Mouse (Mus musculus): ENCODE measurements at regions not wholly inside any gene's neighbourhood (a gene's known extent, or its start where the extent isn't known, plus 50 kb on each side); places are given as distances from the start of the nearest gene placed in this dataset.
"Not testable (repeated sequence)": the region's sequence is repeated elsewhere in the genome, so short reads cannot be mapped to it uniquely, and the experiment has no call there.

- Histone ChIP-seq H3K9me3 (replicated peaks; ENCODE audit: control insufficient read depth, low read length) (no peaks in the 10 kb centered on the region), H3K27me3 (ENCODE audit: control insufficient read depth, insufficient read depth, low read length) (no peaks in the 10 kb centered on the region), H3K27ac (ENCODE audit: low read depth, low read length) (peak overlapping the region; percentile 68; the same call in 1 of the 2 replicates), H3K4me1 (ENCODE audit: control insufficient read depth, insufficient read depth, low read length) (peaks cover 7% of the 10 kb centered on the region; the same call in 1 of the 2 replicates), H3K36me3 (ENCODE audit: control insufficient read depth, insufficient read depth, low read length) (no peaks in the 10 kb centered on the region), H3K4me2 (no peak overlapping the region), H3K4me3 (ENCODE audit: low read depth, low read length) (no peak overlapping the region), H3K9ac (ENCODE audit: low read depth, low read length) (no peak overlapping the region)
- no peak for ATAC-seq (replicated peaks; ENCODE audit: insufficient number of reproducible peaks, low FRiP score, low TSS enrichment)
- 46% methylated on average over 4 of the region's 4 CpGs for WGBS (ENCODE audit: insufficient replicate concordance)
Measured at GRCm38 (mm10) chr2:51767507-51768135, 140.3 kb downstream of the Tas2r134 start.

GRCm38 (mm10) chr2:51768298-51769271 lies 141.3 kb downstream of the Tas2r134 start:
- no peaks in the 10 kb centered on the region for H3K9me3 ChIP-seq (replicated peaks; ENCODE audit: control insufficient read depth, low read length)
- WGBS (ENCODE audit: insufficient replicate concordance), result 65% methylated on average over 12 of the region's 12 CpGs
- ATAC-seq (replicated peaks; ENCODE audit: insufficient number of reproducible peaks, low FRiP score, low TSS enrichment), result no peak

GRCm38 (mm10) chr2:51785169-51785568 lies 149.8 kb downstream of the Rbm43 start:
- no peak for ATAC-seq (replicated peaks; ENCODE audit: insufficient number of reproducible peaks, low FRiP score, low TSS enrichment)
- Histone ChIP-seq H3K27ac (ENCODE audit: low read depth, low read length) (no peak overlapping the region), H3K9me3 (replicated peaks; ENCODE audit: control insufficient read depth, low read length) (no peaks in the 10 kb centered on the region), H3K36me3 (ENCODE audit: control insufficient read depth, insufficient read depth, low read length) (no peaks in the 10 kb centered on the region), H3K9ac (ENCODE audit: low read depth, low read length) (no peak overlapping the region), H3K4me2 (no peak overlapping the region), H3K27me3 (ENCODE audit: control insufficient read depth, insufficient read depth, low read length) (no peaks in the 10 kb centered on the region), H3K4me3 (ENCODE audit: low read depth, low read length) (no peak overlapping the region), H3K4me1 (ENCODE audit: control insufficient read depth, insufficient read depth, low read length) (no peaks in the 10 kb centered on the region)
- 85% methylated on average over 1 of the region's 1 CpGs for WGBS (ENCODE audit: insufficient replicate concordance)

More at GRCm38 (mm10) chr2:51768298-51769271, 141.3 kb downstream of the Tas2r134 start:
- H3K4me3 ChIP-seq (ENCODE audit: low read depth, low read length), result no peak overlapping the region
- no peak overlapping the region for H3K4me2 ChIP-seq
- no peak overlapping the region for H3K9ac ChIP-seq (ENCODE audit: low read depth, low read length)
- H3K4me1 ChIP-seq (ENCODE audit: control insufficient read depth, insufficient read depth, low read length), result peaks cover 7% of the 10 kb centered on the region; the same call in 1 of the 2 replicates
- peak overlapping the region; percentile 68; the same call in 1 of the 2 replicates for H3K27ac ChIP-seq (ENCODE audit: low read depth, low read length)
- H3K27me3 ChIP-seq (ENCODE audit: control insufficient read depth, insufficient read depth, low read length), result no peaks in the 10 kb centered on the region
- no peaks in the 10 kb centered on the region for H3K36me3 ChIP-seq (ENCODE audit: control insufficient read depth, insufficient read depth, low read length)

- Histone ChIP-seq H3K27me3 (ENCODE audit: control insufficient read depth, insufficient read depth, low read length) (no peaks in the 10 kb centered on the region), H3K4me3 (ENCODE audit: low read depth, low read length) (no peak overlapping the region), H3K27ac (ENCODE audit: low read depth, low read length) (no peak overlapping the region), H3K4me2 (no peak overlapping the region), H3K36me3 (ENCODE audit: control insufficient read depth, insufficient read depth, low read length) (no peaks in the 10 kb centered on the region), H3K4me1 (ENCODE audit: control insufficient read depth, insufficient read depth, low read length) (no peaks in the 10 kb centered on the region), H3K9me3 (replicated peaks; ENCODE audit: control insufficient read depth, low read length) (no peaks in the 10 kb centered on the region), H3K9ac (ENCODE audit: low read depth, low read length) (no peak overlapping the region)
- WGBS (ENCODE audit: insufficient replicate concordance), result 71% methylated on average over 3 of the region's 3 CpGs
- no peak for ATAC-seq (replicated peaks; ENCODE audit: insufficient number of reproducible peaks, low FRiP score, low TSS enrichment)
Measured at GRCm38 (mm10) chr2:51788896-51789295, 146.1 kb downstream of the Rbm43 start.

DNA sequence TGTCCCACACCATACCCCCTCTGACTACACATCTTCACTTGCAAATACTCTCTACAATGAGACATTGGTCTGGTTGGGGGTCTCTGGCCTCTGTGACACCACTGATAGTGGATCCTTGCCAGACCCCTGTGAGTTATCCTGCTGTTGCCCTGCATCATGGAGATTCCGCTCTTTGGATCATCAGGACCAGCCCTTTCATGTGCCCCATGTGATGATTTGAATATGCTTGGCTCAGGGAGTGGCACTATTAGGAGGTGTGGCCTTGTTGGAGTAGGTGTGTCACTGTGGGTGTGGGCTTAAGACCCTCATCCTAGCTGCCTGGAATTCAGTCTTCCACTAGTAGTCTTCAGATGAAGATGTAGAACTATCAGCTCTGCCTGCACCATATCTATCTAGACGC lies 141.7 kb downstream of the Rbm43 start:
- H3K27me3 ChIP-seq (ENCODE audit: control insufficient read depth, insufficient read depth, low read length); H3K9ac ChIP-seq (ENCODE audit: low read depth, low read length); H3K4me3 ChIP-seq (ENCODE audit: low read depth, low read length); H3K4me1 ChIP-seq (ENCODE audit: control insufficient read depth, insufficient read depth, low read length); H3K27ac ChIP-seq (ENCODE audit: low read depth, low read length); ATAC-seq (replicated peaks; ENCODE audit: insufficient number of reproducible peaks, low FRiP score, low TSS enrichment); H3K4me2 ChIP-seq; H3K36me3 ChIP-seq (ENCODE audit: control insufficient read depth, insufficient read depth, low read length); H3K9me3 ChIP-seq (replicated peaks; ENCODE audit: control insufficient read depth, low read length): not testable (repeated sequence)
- 84% methylated on average over 2 of the region's 2 CpGs for WGBS (ENCODE audit: insufficient replicate concordance)

DNA sequence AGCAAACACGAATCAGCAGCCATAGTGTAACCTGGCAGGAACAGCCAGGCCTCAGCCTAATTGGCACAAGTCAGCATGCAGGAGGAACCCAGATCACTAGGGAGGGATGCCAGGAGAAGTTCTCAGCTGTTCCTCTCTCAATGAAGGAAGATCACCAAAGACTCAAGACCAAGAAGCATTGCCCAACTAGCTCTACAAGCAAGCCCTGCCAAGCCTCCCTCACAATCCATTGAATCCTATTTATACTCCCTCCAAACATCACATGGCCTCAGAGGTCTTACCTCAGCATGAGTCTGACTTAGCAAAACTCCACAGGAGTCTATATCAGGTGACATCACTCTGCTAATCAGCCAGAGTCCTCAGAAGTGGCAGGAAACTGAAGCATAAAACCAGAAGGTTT lies 135.1 kb downstream of the Rbm43 start:
- 83% methylated on average over 1 of the region's 1 CpGs for WGBS (ENCODE audit: insufficient replicate concordance)
- no peak for ATAC-seq (replicated peaks; ENCODE audit: insufficient number of reproducible peaks, low FRiP score, low TSS enrichment)
- H3K4me1 ChIP-seq (ENCODE audit: control insufficient read depth, insufficient read depth, low read length), result no peaks in the 10 kb centered on the region
- H3K27ac ChIP-seq (ENCODE audit: low read depth, low read length), result no peak overlapping the region
- no peak overlapping the region for H3K9ac ChIP-seq (ENCODE audit: low read depth, low read length)
- no peaks in the 10 kb centered on the region for H3K36me3 ChIP-seq (ENCODE audit: control insufficient read depth, insufficient read depth, low read length)
- no peak overlapping the region for H3K4me2 ChIP-seq
- H3K9me3 ChIP-seq (replicated peaks; ENCODE audit: control insufficient read depth, low read length), result no peaks in the 10 kb centered on the region
- no peak overlapping the region for H3K4me3 ChIP-seq (ENCODE audit: low read depth, low read length)
- no peaks in the 10 kb centered on the region for H3K27me3 ChIP-seq (ENCODE audit: control insufficient read depth, insufficient read depth, low read length)

- Histone ChIP-seq H3K9ac (ENCODE audit: low read depth, low read length) (no peak overlapping the region), H3K27ac (ENCODE audit: low read depth, low read length) (no peak overlapping the region), H3K27me3 (ENCODE audit: control insufficient read depth, insufficient read depth, low read length) (no peaks in the 10 kb centered on the region), H3K9me3 (replicated peaks; ENCODE audit: control insufficient read depth, low read length) (no peaks in the 10 kb centered on the region), H3K4me3 (ENCODE audit: low read depth, low read length) (no peak overlapping the region), H3K4me2 (no peak overlapping the region), H3K36me3 (ENCODE audit: control insufficient read depth, insufficient read depth, low read length) (no peaks in the 10 kb centered on the region), H3K4me1 (ENCODE audit: control insufficient read depth, insufficient read depth, low read length) (peaks cover 3% of the 10 kb centered on the region; the same call in 1 of the 2 replicates)
- WGBS (ENCODE audit: insufficient replicate concordance), result 78% methylated on average over 2 of the region's 2 CpGs
- ATAC-seq (replicated peaks; ENCODE audit: insufficient number of reproducible peaks, low FRiP score, low TSS enrichment), result no peak
Measured at GRCm38 (mm10) chr2:51822976-51823375, 112.0 kb downstream of the Rbm43 start.

GRCm38 (mm10) chr2:51830286-51830944 lies 104.5 kb downstream of the Rbm43 start:
- 40% methylated on average over 7 of the region's 7 CpGs for WGBS (ENCODE audit: insufficient replicate concordance)
- no peaks in the 10 kb centered on the region for H3K27me3 ChIP-seq (ENCODE audit: control insufficient read depth, insufficient read depth, low read length)

More at GRCm38 (mm10) chr2:51830286-51830944, 104.5 kb downstream of the Rbm43 start:
- no peaks in the 10 kb centered on the region for H3K4me1 ChIP-seq (ENCODE audit: control insufficient read depth, insufficient read depth, low read length)
- no peak for ATAC-seq (replicated peaks; ENCODE audit: insufficient number of reproducible peaks, low FRiP score, low TSS enrichment)
- no peak overlapping the region for H3K9ac ChIP-seq (ENCODE audit: low read depth, low read length)
- no peak overlapping the region for H3K4me2 ChIP-seq
- no peaks in the 10 kb centered on the region for H3K9me3 ChIP-seq (replicated peaks; ENCODE audit: control insufficient read depth, low read length)
- no peaks in the 10 kb centered on the region for H3K36me3 ChIP-seq (ENCODE audit: control insufficient read depth, insufficient read depth, low read length)
- H3K4me3 ChIP-seq (ENCODE audit: low read depth, low read length), result no peak overlapping the region
- no peak overlapping the region for H3K27ac ChIP-seq (ENCODE audit: low read depth, low read length)

Data from heart, embryonic 11.5 days (tissue).